Mouse (Mus musculus): ENCODE measurements around the gene Lin37.

Lin37 gene

DNA sequence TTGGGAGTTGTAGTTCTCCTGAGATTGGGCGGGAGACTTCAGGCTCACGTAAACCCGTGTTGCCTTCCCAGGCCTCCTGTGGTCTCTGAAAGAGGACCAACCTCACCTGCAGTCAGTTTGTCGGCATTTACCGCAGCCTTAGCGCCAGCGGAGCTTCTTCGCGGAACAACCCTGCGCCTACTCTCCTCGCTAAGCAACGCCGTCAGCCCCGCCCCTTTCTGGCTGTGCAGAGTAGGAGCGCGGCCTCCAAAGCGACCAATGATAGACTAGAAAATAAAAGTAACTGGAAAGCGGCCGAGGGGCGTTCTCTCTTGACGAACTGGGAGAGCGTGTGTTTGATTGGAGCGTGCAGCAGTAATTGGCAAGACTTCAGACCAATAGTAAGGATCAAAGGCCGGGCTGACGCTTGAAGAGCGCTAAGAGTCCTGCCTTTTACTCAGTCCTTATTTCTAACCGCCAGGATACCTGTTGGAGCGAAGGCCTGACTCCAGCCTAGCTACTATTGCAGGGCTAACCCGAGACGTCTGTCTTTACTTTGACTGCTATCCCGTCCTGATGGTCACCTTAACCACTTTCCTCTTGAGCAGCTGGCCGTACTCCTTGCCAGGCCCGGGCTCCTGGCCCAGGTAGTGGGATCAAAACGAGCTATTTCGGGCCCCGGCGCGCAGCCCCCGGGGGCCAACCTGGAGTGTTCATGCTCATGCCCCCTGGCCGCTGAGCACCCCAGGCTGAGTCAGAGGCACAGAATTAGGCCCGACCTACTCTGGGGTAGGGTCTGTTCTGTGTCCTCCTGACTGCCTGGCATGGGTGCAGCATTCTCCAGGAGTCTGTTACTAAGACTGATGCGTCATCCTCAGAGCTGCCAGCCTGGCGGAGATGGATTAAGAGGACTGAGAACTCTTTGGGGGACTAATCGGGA, 7.3 kb downstream of the Lin37 start, which contains the start of the genes Hspb6 and Proser3:
Gene Hspb6, plus strand, starts transcription at position 77 of the 919 bp plus-strand sequence.
Gene Proser3, minus strand, starts transcription at position 198 of the 919 bp plus-strand sequence.
- peak; percentile 99 for DNase-seq (ENCODE audit: low spot score)

DNA sequence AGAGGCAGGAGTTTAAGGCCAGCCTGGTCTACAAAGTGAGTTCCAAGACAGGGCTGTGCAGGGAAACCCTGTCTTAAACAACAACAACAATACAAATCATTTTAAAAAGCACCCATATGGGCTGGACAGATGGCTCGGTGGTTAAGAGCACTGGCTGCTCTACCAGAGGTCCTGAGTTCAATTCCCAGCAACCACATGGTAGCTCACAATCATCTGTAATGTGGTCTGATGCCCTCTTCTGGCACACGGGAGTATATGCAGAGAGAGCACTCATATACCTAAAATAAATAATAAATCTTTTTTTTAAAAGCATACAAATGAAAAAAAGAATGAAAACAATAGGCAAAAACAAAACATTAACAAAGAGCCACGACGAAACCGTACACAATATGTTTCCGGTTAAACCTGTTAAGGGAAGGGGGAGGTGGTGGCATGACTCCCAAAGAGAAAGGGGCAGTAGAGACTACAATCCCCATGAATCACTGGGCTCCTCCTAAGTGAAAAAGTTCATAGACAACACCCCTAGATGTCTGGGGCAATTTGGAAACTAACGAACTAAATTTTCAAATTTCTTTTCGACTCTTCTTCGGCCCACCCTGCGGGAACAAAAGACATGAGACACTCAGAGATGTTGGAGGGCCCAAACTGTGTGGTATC, 8.1 kb downstream of the Lin37 start:
- DNase-seq (ENCODE audit: low spot score): no peak

DNA sequence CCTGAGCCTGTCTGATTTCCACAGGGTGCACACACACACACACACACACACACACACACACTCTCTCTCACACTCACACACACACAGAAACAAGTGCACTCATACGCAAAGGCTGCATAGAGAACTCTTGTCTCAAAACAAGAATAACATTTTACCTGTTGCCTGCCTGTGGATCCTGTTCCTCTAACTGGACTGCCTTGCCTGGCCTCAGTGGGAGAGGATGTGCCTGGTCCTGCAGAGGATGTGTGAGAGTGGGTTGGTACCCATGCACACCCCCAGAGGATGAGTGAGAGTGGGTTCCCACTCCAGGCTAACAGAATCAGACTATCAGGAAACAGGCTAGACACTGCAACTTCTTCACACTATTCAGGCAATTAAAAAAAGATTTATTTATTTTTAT, 9.0 kb downstream of the Lin37 start:
- no peak for DNase-seq (ENCODE audit: low spot score)

DNA sequence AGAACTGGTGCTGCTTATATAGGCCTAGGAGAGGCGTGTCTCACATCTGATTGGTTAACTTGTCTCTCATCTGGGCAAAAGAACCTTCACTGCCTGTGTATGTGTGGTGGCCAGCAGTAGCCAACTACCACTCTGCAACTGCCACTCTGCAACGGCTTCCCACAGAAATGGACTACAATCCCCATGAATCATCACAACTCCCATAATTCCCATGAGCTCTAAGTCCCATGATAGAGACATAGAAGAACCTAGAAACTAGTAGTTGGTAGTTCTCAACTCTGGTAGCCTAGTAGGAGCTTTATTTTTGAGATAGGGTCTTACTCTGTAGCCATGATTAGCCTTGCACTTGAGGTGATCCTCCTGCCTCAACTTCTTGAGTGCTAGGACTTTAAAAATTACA, 9.8 kb downstream of the Lin37 start:
- DNase-seq (ENCODE audit: low spot score): no peak

DNA sequence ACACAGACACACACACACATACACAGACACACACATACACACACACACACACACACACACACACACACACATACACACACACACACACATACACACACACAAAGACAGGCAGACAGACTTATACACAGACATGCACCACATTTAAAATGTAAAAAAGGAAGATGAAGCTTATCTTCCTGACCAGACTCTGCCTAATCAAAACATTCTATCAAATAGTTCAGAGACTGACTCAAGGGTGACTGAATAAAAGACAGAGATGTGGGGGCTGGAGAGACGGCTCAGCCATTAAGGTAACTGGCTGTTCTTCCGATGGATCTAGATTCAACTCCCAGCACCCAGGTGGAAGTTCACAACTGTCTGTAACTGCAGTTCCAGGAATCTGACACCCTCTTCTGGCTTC, 15.3 kb downstream of the Lin37 start:
- no peak for DNase-seq (ENCODE audit: low spot score)

DNA sequence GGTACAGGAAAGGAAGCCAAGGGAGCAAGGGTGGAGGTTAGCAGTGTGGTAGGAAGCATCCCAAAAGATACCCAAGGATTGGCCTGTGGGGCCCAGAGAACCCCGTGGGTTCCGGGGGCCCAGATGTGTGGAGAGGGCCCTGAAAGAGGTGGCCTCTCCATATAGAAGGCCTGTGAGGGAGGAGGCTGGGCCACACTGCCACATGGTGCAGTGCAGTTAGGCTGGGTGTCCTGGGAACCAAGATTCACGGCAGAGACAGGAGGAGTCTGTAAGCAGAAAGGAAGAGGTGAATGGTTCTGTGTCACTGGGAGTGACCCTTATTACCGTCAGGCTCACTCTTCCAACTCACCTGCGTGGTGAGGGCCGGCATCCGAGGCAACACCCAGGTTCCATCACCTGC, 19.1 kb downstream of the Lin37 start:
- DNase-seq (ENCODE audit: low spot score): no peak

DNA sequence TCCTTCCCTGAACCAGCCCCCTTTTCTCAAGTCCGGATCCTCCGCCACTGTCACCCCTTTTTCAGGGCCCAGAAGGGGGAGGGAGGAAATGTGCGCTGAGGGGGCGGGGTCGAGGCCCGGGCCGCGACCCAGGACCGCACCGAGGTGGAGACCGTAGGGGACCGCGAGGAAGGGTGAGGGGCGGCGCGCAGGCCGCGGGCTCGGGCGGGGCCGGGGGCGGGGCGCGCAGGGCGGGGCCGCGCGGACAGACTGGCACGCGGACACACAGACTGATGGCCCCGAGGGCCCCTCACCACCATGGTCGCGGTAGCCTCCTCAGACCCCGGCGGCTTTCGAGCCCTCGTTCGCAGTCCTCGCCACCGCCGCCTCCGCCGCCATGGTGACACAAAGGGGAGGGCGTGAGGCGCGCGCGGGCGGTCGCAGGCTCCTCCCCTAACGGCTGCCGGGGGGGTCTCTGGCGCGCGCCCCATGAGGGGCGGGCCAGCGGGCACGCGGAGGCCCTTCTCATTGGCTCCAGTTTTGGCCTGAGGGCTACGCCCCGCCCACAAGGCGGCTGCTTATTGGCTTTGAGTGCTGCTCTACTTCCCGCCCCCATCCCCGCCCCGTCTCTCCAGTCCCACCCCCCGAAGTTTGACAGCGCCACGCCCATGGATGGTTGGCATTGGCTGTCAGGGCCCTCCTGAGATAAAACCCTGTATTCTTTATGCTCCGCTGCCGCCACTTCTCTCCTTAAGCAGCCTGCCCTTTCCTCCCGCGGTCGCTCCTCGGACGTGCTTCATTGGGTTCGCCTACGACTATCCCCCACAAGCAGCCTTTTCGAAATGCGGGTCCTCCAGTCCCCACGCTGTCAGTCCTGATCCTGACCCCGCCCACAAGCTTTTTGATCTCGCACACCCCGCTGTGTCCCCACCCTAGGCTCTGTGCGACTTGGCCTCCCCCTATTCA, 24.7 kb downstream of the Lin37 start, which contains the start of gene Arhgap33:
Gene Arhgap33, minus strand, starts transcription at position 428 of the 945 bp plus-strand sequence.
- peak; percentile 96 for DNase-seq (ENCODE audit: low spot score)

DNA sequence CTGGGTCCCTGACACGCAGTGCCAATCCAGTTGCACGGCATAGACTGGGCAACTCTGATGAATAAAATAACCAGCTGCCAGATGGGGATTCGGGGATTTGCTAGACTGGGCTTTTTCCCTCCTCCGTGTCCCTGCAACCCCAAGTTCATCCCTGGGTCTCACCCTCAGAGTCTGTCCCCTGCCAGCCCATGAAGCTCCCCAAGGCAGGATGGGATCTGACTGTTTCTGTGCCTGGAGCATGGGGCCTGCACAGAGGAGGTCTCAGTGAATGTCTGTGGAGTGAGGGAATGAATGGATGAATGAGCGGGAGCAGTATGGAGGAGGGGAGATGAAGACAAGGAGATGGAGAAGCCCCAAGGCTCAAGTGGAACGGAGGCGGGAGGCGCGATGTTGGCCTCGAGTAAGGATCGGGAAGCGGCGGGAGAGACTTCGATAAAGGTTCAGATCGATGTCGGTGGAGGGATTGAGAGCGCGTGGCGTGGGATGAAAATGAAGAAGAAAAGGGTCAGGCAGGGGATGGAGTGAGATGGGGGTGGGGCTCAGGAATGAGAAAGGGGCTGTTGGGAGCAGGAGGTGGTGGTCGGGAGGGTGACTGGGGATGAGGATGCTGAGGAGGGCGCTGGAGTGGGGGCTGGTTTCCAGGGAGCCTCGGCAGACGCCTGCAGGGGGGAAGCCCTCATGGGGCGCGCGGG, 25.6 kb downstream of the Lin37 start:
- no peak for DNase-seq (ENCODE audit: low spot score)

DNA sequence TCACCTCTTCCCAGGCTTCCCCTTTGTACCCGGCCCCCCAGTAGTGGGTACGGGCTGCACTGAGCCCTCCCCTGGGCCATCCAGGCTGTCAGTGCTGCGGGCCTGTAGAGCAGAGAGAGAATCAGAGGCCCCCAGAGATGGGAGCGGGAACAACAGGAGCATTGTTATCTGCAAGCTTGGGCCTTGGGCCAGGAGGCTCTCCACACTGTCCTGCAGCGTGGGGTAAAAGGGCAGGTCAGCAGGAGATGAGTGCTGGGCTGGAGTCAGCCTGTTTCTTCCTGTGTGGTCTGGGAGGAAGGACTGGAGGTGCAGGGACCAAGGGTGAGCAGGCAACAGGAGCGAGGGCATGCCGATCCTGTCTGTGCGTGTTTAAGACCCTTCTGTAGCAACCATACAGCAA, 26.7 kb downstream of the Lin37 start:
- no peak for DNase-seq (ENCODE audit: low spot score)

DNA sequence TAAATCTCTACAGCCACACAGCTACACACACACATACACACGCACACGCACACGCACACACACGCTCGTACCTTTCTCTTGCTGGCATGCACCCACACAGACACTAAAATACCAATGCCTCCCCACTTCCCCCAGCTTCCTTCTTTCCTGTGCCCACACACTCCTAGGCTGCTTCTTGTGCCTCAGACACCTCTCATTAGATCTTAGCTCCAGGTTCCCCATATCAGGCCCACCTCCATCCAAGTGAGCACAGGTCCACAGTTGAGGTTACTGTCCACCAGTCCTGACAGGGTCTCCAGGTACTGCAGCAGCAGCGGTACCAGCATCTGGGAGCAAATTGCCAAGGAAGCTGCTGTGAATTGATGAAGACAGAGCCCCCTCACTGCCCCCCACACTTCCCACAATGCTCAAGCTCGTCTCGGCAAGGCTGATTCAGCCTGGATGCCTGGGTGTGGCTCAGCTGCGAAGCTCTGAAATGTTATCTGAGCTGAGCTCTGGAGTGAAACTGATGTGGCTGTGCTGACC, 28.3 kb downstream of the Lin37 start:
- DNase-seq (ENCODE audit: low spot score): no peak

DNA sequence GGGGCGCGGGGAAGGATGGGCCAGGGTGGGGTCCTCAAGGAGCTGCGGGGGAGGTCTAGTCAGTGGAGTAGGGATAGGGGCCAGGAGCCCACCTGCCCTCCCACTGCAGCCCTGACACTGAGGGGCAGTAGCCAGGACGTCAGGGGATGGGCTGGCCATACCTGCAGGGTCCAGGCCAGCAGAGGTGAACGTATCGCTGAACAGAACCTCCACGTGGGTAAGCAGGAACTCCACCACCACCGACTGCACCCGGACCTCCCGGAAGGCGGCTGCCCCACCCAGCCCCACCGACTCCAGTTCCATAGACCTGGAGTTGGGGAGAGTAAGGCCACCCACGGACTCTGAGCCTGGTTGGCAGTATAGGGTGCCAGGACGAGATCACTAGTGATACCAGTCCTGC, 32.7 kb downstream of the Lin37 start:
- DNase-seq (ENCODE audit: low spot score): no peak

DNA sequence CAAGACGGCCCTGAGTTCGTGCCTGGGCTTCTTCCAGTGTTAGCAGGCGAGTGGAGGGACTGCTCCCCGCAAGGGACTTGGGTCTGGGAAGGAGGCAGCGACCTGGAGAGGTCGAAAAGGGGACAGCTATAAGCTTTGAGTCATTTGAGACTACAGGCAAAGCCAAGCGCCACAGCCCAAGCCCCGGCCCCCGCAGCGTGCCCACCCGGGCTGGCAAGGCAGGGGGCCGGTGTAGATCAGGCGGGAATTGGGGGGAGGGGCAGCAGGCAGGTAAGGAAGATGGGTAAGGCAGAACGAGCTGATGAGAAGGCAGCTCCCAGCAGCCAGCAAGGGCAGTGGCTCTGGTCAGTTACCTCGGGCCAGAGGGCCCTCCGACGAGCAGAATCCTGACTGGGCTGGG, 33.2 kb downstream of the Lin37 start:
- no peak for DNase-seq (ENCODE audit: low spot score)

DNA sequence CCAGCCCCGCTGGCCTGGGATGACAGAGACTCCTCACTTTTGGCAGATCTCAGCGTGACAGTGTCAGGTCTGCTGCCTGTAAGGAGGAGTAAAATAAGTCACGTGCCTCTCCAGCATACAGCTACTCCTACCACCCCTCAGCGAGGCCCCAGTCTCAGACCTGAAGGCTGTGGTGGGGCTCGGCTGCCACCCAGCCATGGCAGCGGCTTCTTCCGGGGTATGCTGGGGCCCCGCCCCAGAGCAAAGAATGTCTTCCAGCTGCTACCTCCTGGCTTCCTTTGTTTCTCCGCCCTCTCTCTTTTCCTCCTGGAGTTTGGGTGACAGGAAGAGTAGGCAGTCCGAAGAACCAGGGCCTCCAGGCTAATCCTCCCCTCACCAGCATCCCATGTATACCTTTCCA, 33.7 kb downstream of the Lin37 start:
- no peak for DNase-seq (ENCODE audit: low spot score)

DNA sequence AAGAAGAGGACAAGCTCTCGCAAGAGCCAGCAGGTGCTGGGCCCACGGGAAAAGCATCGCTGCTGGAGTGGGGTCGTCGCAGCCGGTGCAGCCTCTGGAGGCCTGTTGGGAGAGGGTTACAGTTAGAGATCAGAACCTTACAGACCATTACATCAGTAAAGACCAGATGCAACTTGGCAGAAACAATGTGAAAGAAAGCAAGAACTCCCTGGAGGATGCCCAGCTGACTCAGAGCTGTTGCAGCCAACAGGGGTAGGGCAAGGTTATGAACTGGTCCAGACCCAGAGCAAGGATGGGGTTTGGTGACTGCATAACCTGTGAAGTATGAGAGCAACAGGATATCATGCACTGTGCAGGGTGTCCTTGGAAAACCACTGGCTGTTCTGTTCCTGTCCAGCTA, 35.2 kb downstream of the Lin37 start:
- no peak for DNase-seq (ENCODE audit: low spot score)

DNA sequence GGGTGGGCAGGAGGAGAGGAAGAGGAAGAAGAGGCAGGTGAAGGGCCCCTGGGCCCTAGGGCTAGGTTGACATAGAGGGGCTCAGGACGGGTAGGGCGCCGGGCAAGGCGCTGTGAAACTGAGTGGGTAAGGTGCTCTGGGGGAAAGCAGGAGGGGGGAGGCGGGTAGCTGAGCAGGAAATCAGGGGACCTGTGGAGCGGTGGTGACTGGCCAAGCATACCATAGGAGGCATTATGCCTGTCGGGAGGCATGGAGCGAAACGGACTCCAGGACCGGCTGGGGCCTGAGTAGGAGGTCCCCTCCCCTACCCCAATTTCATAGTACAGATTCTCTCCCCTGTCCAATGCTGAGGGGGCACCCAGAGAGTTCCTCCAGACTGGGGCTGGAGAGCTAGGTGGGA, 36.8 kb downstream of the Lin37 start:
- no peak for DNase-seq (ENCODE audit: low spot score)

DNA sequence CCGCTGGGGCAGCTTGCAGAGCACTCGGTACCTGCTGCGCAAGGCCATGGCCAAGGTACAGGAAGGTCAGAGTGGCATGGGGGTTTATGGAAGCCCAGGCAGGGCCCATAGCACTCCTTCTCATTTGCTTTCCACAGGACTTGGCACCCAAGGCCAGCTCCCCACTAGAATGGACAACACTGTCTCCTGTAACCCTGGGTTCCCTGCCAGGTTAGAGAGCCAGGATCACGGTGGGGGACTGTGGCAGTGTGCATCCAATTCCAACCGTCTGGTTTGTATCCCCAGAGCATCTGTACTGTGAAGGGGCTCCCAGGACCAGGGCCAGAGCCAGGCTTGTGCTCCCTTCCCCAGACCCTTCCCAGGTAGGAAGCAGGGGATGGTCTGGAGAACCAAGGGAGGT, 38.8 kb downstream of the Lin37 start:
- DNase-seq (ENCODE audit: low spot score): no peak

DNA sequence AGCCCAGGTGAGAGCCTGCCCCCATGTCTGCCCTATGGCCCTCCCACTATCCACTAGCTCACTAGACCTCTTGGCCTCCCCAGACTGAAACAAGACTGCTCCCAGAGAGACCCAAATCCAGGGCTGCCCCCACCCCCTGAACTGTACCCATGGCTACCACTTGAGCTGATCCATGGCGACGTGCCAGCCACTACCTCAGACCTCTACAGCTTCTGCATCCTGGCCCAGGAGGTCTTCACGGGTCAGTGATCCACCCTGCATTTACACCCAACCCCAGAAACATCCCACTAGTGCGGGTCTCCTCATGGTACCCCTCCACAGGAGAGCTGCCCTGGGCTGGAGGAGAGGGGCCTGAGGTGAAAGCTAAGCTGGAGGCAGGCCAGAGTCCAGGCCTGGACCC, 39.2 kb downstream of the Lin37 start:
- no peak for DNase-seq (ENCODE audit: low spot score)

DNA sequence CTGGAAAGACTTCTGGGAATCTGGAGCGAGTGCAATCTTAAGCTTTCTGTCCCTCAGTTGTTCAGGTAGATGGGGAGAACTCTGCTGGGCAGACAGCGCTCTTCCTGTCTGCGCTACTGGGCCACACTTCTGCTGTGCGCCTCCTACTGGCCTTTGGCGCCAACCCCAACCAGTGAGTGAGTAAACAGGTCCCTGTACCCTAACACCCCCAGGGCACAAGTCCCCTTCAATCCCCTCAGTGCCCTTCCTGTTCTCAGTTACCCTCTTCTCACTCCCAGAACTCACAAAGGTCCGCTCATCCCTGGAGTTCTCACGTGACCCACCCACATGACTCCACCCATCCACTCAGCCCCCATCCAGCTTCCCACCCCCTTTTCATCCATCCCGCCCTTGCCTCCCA, 41.3 kb downstream of the Lin37 start:
- DNase-seq (ENCODE audit: low spot score): no peak

DNA sequence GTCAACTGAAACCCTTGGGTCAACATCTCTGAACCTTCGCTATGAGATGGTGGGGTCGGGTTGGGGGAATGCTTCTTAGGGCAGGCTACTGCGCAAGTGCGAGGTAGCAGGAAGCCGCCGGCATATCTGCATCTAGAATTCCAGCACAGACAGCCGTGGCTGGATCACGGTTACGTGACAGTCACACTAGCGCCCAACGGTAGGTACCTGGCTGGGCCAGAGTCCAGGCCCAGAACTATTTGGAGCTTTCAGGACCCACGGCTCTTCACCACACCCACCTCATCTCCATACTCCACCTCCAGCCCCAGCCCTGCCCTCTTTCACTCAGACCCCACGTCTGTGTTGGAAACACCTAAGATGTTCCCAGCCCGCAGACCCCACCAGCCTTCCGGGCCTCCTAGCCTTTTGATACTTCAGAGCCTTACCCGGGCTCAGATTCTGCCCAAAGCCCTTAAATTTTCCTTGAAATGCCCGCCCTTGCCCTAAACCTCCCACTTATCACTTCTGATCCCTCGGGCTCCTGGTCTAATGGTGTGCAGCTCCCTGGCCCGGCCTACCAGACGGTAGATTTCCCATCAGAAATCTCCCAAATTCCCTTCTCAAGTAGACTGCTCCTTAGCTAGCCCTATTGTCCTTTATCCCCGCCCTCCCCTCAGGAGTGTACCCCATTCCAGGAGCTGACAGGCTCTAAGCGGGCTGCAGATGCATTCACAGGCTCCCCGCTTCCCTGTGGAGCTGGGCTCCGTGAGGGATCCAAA, 44.5 kb downstream of the Lin37 start:
- DNase-seq (ENCODE audit: low spot score): no peak

DNA sequence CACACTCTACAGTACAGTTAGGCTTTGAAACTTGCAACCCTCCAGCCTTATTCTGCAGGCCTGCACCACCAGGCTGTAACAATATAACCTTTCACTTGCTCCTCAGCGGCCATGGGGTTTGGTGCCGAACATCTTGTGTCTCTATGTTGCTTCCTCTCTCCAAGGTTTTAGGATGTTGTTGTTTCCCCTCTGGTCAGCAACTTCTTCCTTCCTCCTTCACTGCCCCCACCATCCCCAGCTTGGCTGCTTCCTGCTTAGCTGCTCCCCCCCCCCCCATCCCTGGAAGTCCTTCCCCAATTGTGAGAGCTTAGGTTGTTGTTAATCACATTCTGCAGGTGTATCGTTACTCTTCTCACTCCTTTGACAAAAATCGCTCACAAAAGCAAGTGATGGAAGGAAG, 51.6 kb downstream of the Lin37 start:
- DNase-seq (ENCODE audit: low spot score): no peak
